Mouse (Mus musculus) heart, embryonic 14.5 days (tissue): Measurements from ENCODE around the gene Bcl7b. TPM values are rescaled to one million over a fixed set of nuclear protein-coding genes. Genes with fewer than 3 reads are reported as not detected.

Source experiments
- ATAC-seq: fragments of 200-750 bp; cut with Nextera tagmentation; 2 replicates; pipeline ENCODE4 v1.8.0; 2017; ENCODE audit warnings: low read depth, moderate TSS enrichment; ENCODE audit not compliant: insufficient number of reproducible peaks, insufficient read depth, low FRiP score
- H3K27ac ChIP-seq, 2 experiments: fragments of 200-500 bp in 1 of 2; fragments of 300-500 bp in 1 of 2; sonication (generic) in 1 of 2; replicated peaks in 1 of 2; 2 replicates each; pipeline ENCODE4 v1.5.1; 2012 to 2014; ENCODE audit warnings: low read depth in 2 of 2, low read length in 2 of 2, control low read depth in 1 of 2, mild to moderate bottlenecking in 1 of 2, mixed read lengths in 1 of 2; ENCODE audit not compliant: control insufficient read depth in 1 of 2, insufficient read depth in 1 of 2
- H3K27me3 ChIP-seq: fragments of 300-500 bp; sonication (generic); 2 replicates; pipeline ENCODE4 v1.6.1; 2014; ENCODE audit warnings: mild to moderate bottlenecking, low read length, control low read depth; ENCODE audit not compliant: control insufficient read depth, insufficient read depth
- H3K36me3 ChIP-seq: fragments of 300-500 bp; sonication (generic); 2 replicates; pipeline ENCODE4 v1.6.1; 2014; ENCODE audit warnings: mild to moderate bottlenecking, control low read depth, low read length, mixed read lengths; ENCODE audit not compliant: control insufficient read depth, insufficient read depth
- H3K4me1 ChIP-seq, 2 experiments: fragments of 200-500 bp in 1 of 2; fragments of 300-500 bp in 1 of 2; sonication (generic) in 1 of 2; 2 replicates each; pipeline ENCODE4 v1.6.1; 2012 to 2014; ENCODE audit warnings: low read length in 2 of 2, control low read depth in 1 of 2, mixed read lengths in 1 of 2; ENCODE audit not compliant: control insufficient read depth in 2 of 2, insufficient read depth in 2 of 2
- H3K4me2 ChIP-seq: fragments of 300-500 bp; sonication (generic); 2 replicates; pipeline ENCODE4 v1.6.1; 2014; ENCODE audit warnings: mild to moderate bottlenecking, low read length
- H3K4me3 ChIP-seq, 2 experiments: fragments of 200-500 bp in 1 of 2; fragments of 300-500 bp in 1 of 2; sonication (generic) in 1 of 2; 2 replicates each; pipeline ENCODE4 v1.5.1; 2012 to 2014; ENCODE audit warnings: low read length in 2 of 2, mild to moderate bottlenecking in 2 of 2, control low read depth in 1 of 2, low read depth in 1 of 2, moderate library complexity in 1 of 2; ENCODE audit not compliant: control insufficient read depth in 1 of 2, insufficient read depth in 1 of 2
- H3K9ac ChIP-seq: fragments of 300-500 bp; sonication (generic); 2 replicates; pipeline ENCODE4 v1.6.1; 2014; ENCODE audit warnings: mild to moderate bottlenecking, low read length
- H3K9me3 ChIP-seq: fragments of 300-500 bp; sonication (generic); 2 replicates; pipeline ENCODE4 v1.6.1; 2016; ENCODE audit warnings: low read length, control low read depth; ENCODE audit not compliant: control insufficient read depth
- WGBS: fragments of 180-500 bp; shearing (Covaris S2); extraction: QIAGEN DNeasy Blood & Tissue Kit; methylation state at CpG from one replicate; pipeline ENCODE4 v1.1.7; 2014; 5-methylcytosine and 5-hydroxymethylcytosine counted together
- polyA plus RNA-seq: library from polyadenylated mRNA; unstranded; fragments of >200 nt; fragmentation: Nextera tagmentation; extraction: Ambion mirVana; gene quantifications from 2 replicates; pipeline ENCODE4 v1.2.1, GENCODE M21; 2014

Bcl7b gene
- 36.7 and 41.4 TPM in 2 replicates for polyA plus RNA-seq

GRCm38 (mm10) chr5:135168063-135169062, at the start of gene Bcl7b:
Bcl7b (plus strand) TSS chr5:135168283.
- WGBS = 3% methylated on average over 73 of the region's 95 CpGs
- H3K27me3 ChIP-seq = no peaks in the 10 kb centered on the region
- ATAC-seq = peak; percentile 97
- H3K4me3 ChIP-seq = peak within 1 kb of the TSS; percentile 57 to 76
- peak within 1 kb of the TSS; percentile 96 for H3K4me2 ChIP-seq
- H3K9me3 ChIP-seq = no peaks in the 10 kb centered on the region
- H3K36me3 ChIP-seq = peaks cover 40% of the 10 kb centered on the region
- H3K27ac ChIP-seq = peak within 1 kb of the TSS; percentile 87 to 98
- H3K4me1 ChIP-seq = peaks cover 4 to 5% of the 10 kb centered on the region in 2 experiments; a peak in 3 of 4 replicates
- peak within 1 kb of the TSS; percentile 93 for H3K9ac ChIP-seq

- Histone ChIP-seq H3K4me1 (peaks cover 3 to 6% of the 10 kb centered on the region in 2 experiments; a peak in 3 of 4 replicates), H3K27ac (no peak overlapping the region), H3K4me2 (no peak overlapping the region), H3K9me3 (no peaks in the 10 kb centered on the region), H3K36me3 (no peaks in the 10 kb centered on the region), H3K4me3 (no peak overlapping the region), H3K27me3 (peaks cover 14% of the 10 kb centered on the region), H3K9ac (no peak overlapping the region)
- WGBS = 5% methylated on average over 6 of the region's 6 CpGs
- peak; percentile 42; the same call in 1 of the 2 replicates for ATAC-seq
Measured at GRCm38 (mm10) chr5:135118589-135119081, 49.4 kb upstream of the Bcl7b start.

GRCm38 (mm10) chr5:135120753-135121152, 47.3 kb upstream of the Bcl7b start:
- H3K36me3 ChIP-seq = no peaks in the 10 kb centered on the region
- no peak overlapping the region for H3K4me3 ChIP-seq
- 58% methylated on average over 4 of the region's 4 CpGs for WGBS
- H3K9me3 ChIP-seq = no peaks in the 10 kb centered on the region
- H3K27ac ChIP-seq = no peak overlapping the region
- H3K4me2 ChIP-seq = no peak overlapping the region
- H3K9ac ChIP-seq = no peak overlapping the region
- peaks cover 15% of the 10 kb centered on the region for H3K27me3 ChIP-seq
- ATAC-seq = no peak
- H3K4me1 ChIP-seq = peaks cover 3 to 6% of the 10 kb centered on the region in 2 experiments; a peak in 3 of 4 replicates

- 64% methylated on average over 6 of the region's 6 CpGs for WGBS
- Histone ChIP-seq H3K27me3 (peaks cover 16% of the 10 kb centered on the region), H3K9me3 (0 out of 2 replicates have a peak, but pooled peaks cover 2% of the 10 kb centered on the region), H3K4me1 (no peaks in the 10 kb centered on the region; a peak in 1 of 4 replicates), H3K4me2 (no peak overlapping the region), H3K27ac (no peak overlapping the region), H3K9ac (no peak overlapping the region), H3K4me3 (no peak overlapping the region), H3K36me3 (no peaks in the 10 kb centered on the region)
- ATAC-seq = no peak
Measured at GRCm38 (mm10) chr5:135126121-135126520, 42.0 kb upstream of the Bcl7b start.

GRCm38 (mm10) chr5:135127669-135128068, 40.4 kb upstream of the Bcl7b start:
- peaks cover 18% of the 10 kb centered on the region for H3K27me3 ChIP-seq
- 74% methylated on average over 6 of the region's 6 CpGs for WGBS
- no peak for ATAC-seq

GRCm38 (mm10) chr5:135129747-135130146, 38.3 kb upstream of the Bcl7b start:
- WGBS = 82% methylated on average over 4 of the region's 4 CpGs

More at GRCm38 (mm10) chr5:135127669-135128068, 40.4 kb upstream of the Bcl7b start:
- H3K36me3 ChIP-seq = no peaks in the 10 kb centered on the region
- no peak overlapping the region for H3K9ac ChIP-seq
- no peak overlapping the region for H3K4me2 ChIP-seq
- 0 out of 2 replicates have a peak, but pooled peaks cover 2% of the 10 kb centered on the region for H3K9me3 ChIP-seq
- H3K4me3 ChIP-seq = no peak overlapping the region
- no peak overlapping the region for H3K27ac ChIP-seq
- H3K4me1 ChIP-seq = no peaks in the 10 kb centered on the region; a peak in 1 of 4 replicates

GRCm38 (mm10) chr5:135133736-135134405, 34.2 kb upstream of the Bcl7b start:
- Histone ChIP-seq H3K4me3 (peak overlapping the region in 1 of 2 experiments; percentile 24; a peak in 2 of 4 replicates), H3K27me3 (peaks cover 45% of the 10 kb centered on the region), H3K9ac (no peak overlapping the region), H3K9me3 (peaks cover 9% of the 10 kb centered on the region; the same call in 1 of the 2 replicates), H3K27ac (no peak overlapping the region), H3K4me2 (peak overlapping the region; percentile 53), H3K36me3 (no peaks in the 10 kb centered on the region), H3K4me1 (peaks cover 0 to 9% of the 10 kb centered on the region in 2 experiments; a peak in 3 of 4 replicates)
- ATAC-seq = no peak
- WGBS = 5% methylated on average over 26 of the region's 26 CpGs

More at GRCm38 (mm10) chr5:135129747-135130146, 38.3 kb upstream of the Bcl7b start:
- H3K9me3 ChIP-seq = 0 out of 2 replicates have a peak, but pooled peaks cover 2% of the 10 kb centered on the region
- H3K9ac ChIP-seq = no peak overlapping the region
- no peak for ATAC-seq
- no peak overlapping the region for H3K4me3 ChIP-seq
- H3K4me1 ChIP-seq = peaks cover 0 to 9% of the 10 kb centered on the region in 2 experiments; a peak in 3 of 4 replicates
- peaks cover 34% of the 10 kb centered on the region for H3K27me3 ChIP-seq
- no peaks in the 10 kb centered on the region for H3K36me3 ChIP-seq
- H3K4me2 ChIP-seq = no peak overlapping the region
- H3K27ac ChIP-seq = no peak overlapping the region
